Mouse (Mus musculus) midbrain, embryonic 16.5 days (tissue): ENCODE measurements at regions not wholly inside any gene's neighbourhood (a gene's known extent, or its start where the extent isn't known, plus 50 kb on each side); places are given as distances from the start of the nearest gene placed in this dataset.

Source experiments
- ATAC-seq: fragments of 200-750 bp; cut with Nextera tagmentation; 2 replicates; pipeline ENCODE4 v1.8.0; 2017; ENCODE audit warnings: moderate TSS enrichment
- H3K27ac ChIP-seq: fragments of 300-500 bp; sonication (generic); 2 replicates; pipeline ENCODE4 v1.5.1; 2014; ENCODE audit warnings: mild to moderate bottlenecking, low read length, mixed read lengths
- H3K27me3 ChIP-seq: fragments of 300-500 bp; sonication (generic); 2 replicates; pipeline ENCODE4 v1.6.1; 2014; ENCODE audit warnings: low read depth, low read length, mixed read lengths; ENCODE audit not compliant: control insufficient read depth, insufficient read depth
- H3K36me3 ChIP-seq: fragments of 300-500 bp; sonication (generic); 2 replicates; pipeline ENCODE4 v1.6.1; 2014; ENCODE audit warnings: mild to moderate bottlenecking, low read length, moderate library complexity, mixed read lengths; ENCODE audit not compliant: control insufficient read depth, insufficient read depth
- H3K4me1 ChIP-seq: fragments of 300-500 bp; sonication (generic); 2 replicates; pipeline ENCODE4 v1.6.1; 2014; ENCODE audit warnings: mild to moderate bottlenecking, low read length, mixed read lengths; ENCODE audit not compliant: control insufficient read depth, insufficient read depth
- H3K4me2 ChIP-seq: fragments of 300-500 bp; sonication (generic); 2 replicates; pipeline ENCODE4 v1.6.1; 2014; ENCODE audit warnings: mild to moderate bottlenecking, low read length, mixed read lengths
- H3K4me3 ChIP-seq: fragments of 300-500 bp; sonication (generic); 2 replicates; pipeline ENCODE4 v1.5.1; 2014; ENCODE audit warnings: low read depth, mild to moderate bottlenecking, low read length, moderate library complexity, mixed read lengths
- H3K9ac ChIP-seq: fragments of 300-500 bp; sonication (generic); 2 replicates; pipeline ENCODE4 v1.6.1; 2014; ENCODE audit warnings: low read depth, low read length, mixed read lengths
- H3K9me3 ChIP-seq: fragments of 300-500 bp; sonication (generic); replicated peaks from 2 replicates; pipeline ENCODE4 v1.6.1; 2014; ENCODE audit warnings: mild to moderate bottlenecking, low read length, mixed read lengths; ENCODE audit not compliant: control insufficient read depth, poor library complexity, severe bottlenecking
- WGBS: fragments of 180-500 bp; shearing (Covaris S2); extraction: QIAGEN DNeasy Blood & Tissue Kit; methylation state at CpG from one replicate; pipeline ENCODE4 v1.1.7; 2014; 5-methylcytosine and 5-hydroxymethylcytosine counted together

- 31% methylated on average over 1 of the region's 1 CpGs for WGBS
- no peak for ATAC-seq
- H3K4me3 ChIP-seq: no peak overlapping the region
Observed at GRCm38 (mm10) chr4:69852637-69853036, 557.6 kb downstream of the Cdk5rap2 start.

GRCm38 (mm10) chr4:69849423-69849822 is 560.8 kb downstream of the Cdk5rap2 start:
- Histone ChIP-seq H3K27me3 (no peaks in the 10 kb centered on the region), H3K27ac (no peak overlapping the region), H3K4me1 (no peaks in the 10 kb centered on the region), H3K36me3 (no peaks in the 10 kb centered on the region), H3K4me2 (no peak overlapping the region), H3K9ac (no peak overlapping the region), H3K9me3 (no peaks in the 10 kb centered on the region), H3K4me3 (no peak overlapping the region)
- WGBS: 88% methylated on average over 3 of the region's 3 CpGs
- 0 out of 2 replicates have a peak, but pooled peaks have one; percentile 45 for ATAC-seq

More at GRCm38 (mm10) chr4:69852637-69853036, 557.6 kb downstream of the Cdk5rap2 start:
- H3K9me3 ChIP-seq: no peaks in the 10 kb centered on the region
- H3K4me2 ChIP-seq: no peak overlapping the region
- no peaks in the 10 kb centered on the region for H3K4me1 ChIP-seq
- no peak overlapping the region for H3K27ac ChIP-seq
- H3K27me3 ChIP-seq: no peaks in the 10 kb centered on the region
- H3K9ac ChIP-seq: no peak overlapping the region
- H3K36me3 ChIP-seq: no peaks in the 10 kb centered on the region

GRCm38 (mm10) chr4:69839868-69840267 is 570.4 kb downstream of the Cdk5rap2 start:
- H3K4me3 ChIP-seq: no peak overlapping the region
- no peak overlapping the region for H3K4me2 ChIP-seq
- H3K36me3 ChIP-seq: no peaks in the 10 kb centered on the region
- no peak overlapping the region for H3K27ac ChIP-seq
- no peak for ATAC-seq
- 38% methylated on average over 9 of the region's 9 CpGs for WGBS
- no peak overlapping the region for H3K9ac ChIP-seq
- peaks cover 8% of the 10 kb centered on the region for H3K4me1 ChIP-seq
- no peaks in the 10 kb centered on the region for H3K9me3 ChIP-seq
- H3K27me3 ChIP-seq: no peaks in the 10 kb centered on the region

GRCm38 (mm10) chr4:69838940-69839339 is 571.3 kb downstream of the Cdk5rap2 start:
- no peaks in the 10 kb centered on the region for H3K27me3 ChIP-seq
- peak; percentile 58; the same call in 1 of the 2 replicates for ATAC-seq
- WGBS: 21% methylated on average over 4 of the region's 4 CpGs
- no peaks in the 10 kb centered on the region for H3K36me3 ChIP-seq
- no peak overlapping the region for H3K9ac ChIP-seq
- no peak overlapping the region for H3K4me2 ChIP-seq
- no peak overlapping the region for H3K27ac ChIP-seq
- no peak overlapping the region for H3K4me3 ChIP-seq
- H3K9me3 ChIP-seq: no peaks in the 10 kb centered on the region
- peaks cover 8% of the 10 kb centered on the region for H3K4me1 ChIP-seq

- ATAC-seq: 0 out of 2 replicates have a peak, but pooled peaks have one; percentile 19
- Histone ChIP-seq H3K9me3 (no peaks in the 10 kb centered on the region), H3K4me2 (no peak overlapping the region), H3K27ac (peak overlapping the region; percentile 35; the same call in 1 of the 2 replicates), H3K36me3 (no peaks in the 10 kb centered on the region), H3K4me1 (no peaks in the 10 kb centered on the region), H3K4me3 (no peak overlapping the region), H3K9ac (no peak overlapping the region), H3K27me3 (no peaks in the 10 kb centered on the region)
- WGBS: 15% methylated on average over 3 of the region's 3 CpGs
Observed at GRCm38 (mm10) chr4:69824903-69825268, 585.4 kb downstream of the Cdk5rap2 start.

GRCm38 (mm10) chr4:69824215-69824902 is 585.9 kb downstream of the Cdk5rap2 start:
- Histone ChIP-seq H3K4me3 (no peak overlapping the region), H3K9ac (no peak overlapping the region), H3K36me3 (no peaks in the 10 kb centered on the region), H3K27me3 (no peaks in the 10 kb centered on the region), H3K4me2 (no peak overlapping the region), H3K27ac (peak overlapping the region; percentile 35; the same call in 1 of the 2 replicates), H3K4me1 (no peaks in the 10 kb centered on the region), H3K9me3 (no peaks in the 10 kb centered on the region)
- peak; percentile 91 for ATAC-seq
- 8% methylated on average over 6 of the region's 6 CpGs for WGBS

- whole genome bisulfite sequencing: 14% methylated on average over 1 of the region's 1 CpGs
- no peaks in the 10 kb centered on the region for H3K36me3 ChIP-seq
- H3K4me2 ChIP-seq: no peak overlapping the region
- ATAC-seq: 0 out of 2 replicates have a peak, but pooled peaks have one; percentile 22
- H3K9me3 ChIP-seq: no peaks in the 10 kb centered on the region
- H3K4me1 ChIP-seq: no peaks in the 10 kb centered on the region
- H3K27me3 ChIP-seq: no peaks in the 10 kb centered on the region
- no peak overlapping the region for H3K9ac ChIP-seq
- H3K27ac ChIP-seq: no peak overlapping the region
- no peak overlapping the region for H3K4me3 ChIP-seq
Observed at GRCm38 (mm10) chr4:69823311-69823940, 586.8 kb downstream of the Cdk5rap2 start.

GRCm38 (mm10) chr4:69818885-69819284 is 591.4 kb downstream of the Cdk5rap2 start:
- Histone ChIP-seq H3K36me3 (no peaks in the 10 kb centered on the region), H3K4me2 (no peak overlapping the region), H3K4me1 (no peaks in the 10 kb centered on the region), H3K9me3 (no peaks in the 10 kb centered on the region), H3K27ac (no peak overlapping the region), H3K27me3 (no peaks in the 10 kb centered on the region), H3K9ac (no peak overlapping the region), H3K4me3 (no peak overlapping the region)
- no peak for ATAC-seq
- 8% methylated on average over 3 of the region's 3 CpGs for WGBS

- no peak for ATAC-seq
- Histone ChIP-seq H3K4me2 (no peak overlapping the region), H3K4me3 (no peak overlapping the region), H3K4me1 (no peaks in the 10 kb centered on the region), H3K27ac (no peak overlapping the region), H3K9me3 (no peaks in the 10 kb centered on the region), H3K27me3 (no peaks in the 10 kb centered on the region), H3K36me3 (no peaks in the 10 kb centered on the region), H3K9ac (no peak overlapping the region)
- WGBS: 72% methylated on average over 7 of the region's 7 CpGs
Observed at GRCm38 (mm10) chr4:69785481-69786050, 624.7 kb downstream of the Cdk5rap2 start.
